Mouse (Mus musculus): ENCODE measurements around the gene Pde11a.

The Pde11a gene

DNA sequence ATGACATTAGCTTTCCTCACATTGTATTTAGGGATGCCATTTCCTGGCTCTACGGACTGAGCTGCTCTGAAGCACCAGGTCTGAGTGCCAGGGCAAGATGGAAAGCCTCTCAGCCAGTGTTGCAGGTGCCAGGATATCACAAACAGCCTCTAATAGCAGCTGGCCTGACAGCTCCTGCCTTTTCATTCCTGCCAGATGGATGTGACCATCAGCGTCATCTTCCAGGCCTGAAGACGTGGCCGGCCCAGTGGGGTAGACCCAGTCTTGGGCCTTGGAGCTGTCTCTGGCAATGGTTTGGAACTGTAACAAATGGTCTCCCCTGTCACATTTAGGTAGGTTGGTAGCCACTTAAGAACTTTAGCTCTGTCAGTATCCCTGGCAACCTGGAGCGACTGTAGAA is 385.3 kb downstream of the Pde11a start:
- WGBS: 92% methylated on average over 5 of the region's 5 CpGs

DNA sequence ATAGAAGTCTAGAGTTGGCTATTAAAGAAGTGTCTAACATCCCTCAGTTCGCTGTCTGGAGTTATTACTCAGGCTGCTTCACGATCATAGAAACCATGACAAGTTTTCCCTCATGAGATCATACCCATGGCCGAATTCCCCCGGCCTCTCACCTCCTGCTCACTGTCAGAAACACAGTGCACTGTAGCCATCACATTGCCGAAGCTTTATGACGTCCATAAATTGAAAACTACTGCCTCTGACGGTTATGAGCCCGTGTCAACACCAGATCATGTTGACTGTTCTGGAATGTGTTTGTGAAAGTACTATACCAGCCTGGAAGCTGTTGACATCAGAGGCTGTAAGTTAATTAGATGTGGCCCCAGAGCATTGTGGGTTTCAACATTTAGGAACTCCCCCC is 387.9 kb downstream of the Pde11a start:
- WGBS: 93% methylated on average over 8 of the region's 8 CpGs

Measured in cerebral cortex, adult 2 months (tissue).